Mouse (Mus musculus): ENCODE measurements around the gene Traf1.

- TF ChIP-seq CTCF (IDR thresholded peaks at IDR 0.05; ENCODE audit: low read depth, low read length) (peak; percentile 90), POLR2A (IDR thresholded peaks at IDR 0.05; ENCODE audit: extremely low read depth, insufficient read depth, low read length) (no peak)
Measured at GRCm38 (mm10) chr2:34970092-34970750, 8.6 kb upstream of the Traf1 start.
